Mouse (Mus musculus): ENCODE results near the gene Alk. TPM values are rescaled to one million over a fixed set of nuclear protein-coding genes. Genes with fewer than 3 reads are reported as not detected.

The Alk gene
- polyA plus RNA-seq, 1 experiment from 2014 or later, result 0.39 TPM

GRCm38 (mm10) chr17:72045671-72046070 is 558.8 kb downstream of the Alk start:
- ATAC-seq (replicated peaks; ENCODE audit: insufficient number of reproducible peaks, low FRiP score, low TSS enrichment), result no peak
- 84% methylated on average over 2 of the region's 2 CpGs for WGBS (ENCODE audit: insufficient replicate concordance)
- no peaks in the 10 kb centered on the region for H3K4me1 ChIP-seq (ENCODE audit: control insufficient read depth, insufficient read depth, low read length)
- H3K4me2 ChIP-seq, result no peak overlapping the region
- no peak overlapping the region for H3K4me3 ChIP-seq (ENCODE audit: low read depth, low read length)
- H3K36me3 ChIP-seq (ENCODE audit: control insufficient read depth, insufficient read depth, low read length), result no peaks in the 10 kb centered on the region
- no peaks in the 10 kb centered on the region for H3K27me3 ChIP-seq (ENCODE audit: control insufficient read depth, insufficient read depth, low read length)
- no peak overlapping the region for H3K9ac ChIP-seq (ENCODE audit: low read depth, low read length)
- H3K9me3 ChIP-seq (replicated peaks; ENCODE audit: control insufficient read depth, low read length), result no peaks in the 10 kb centered on the region
- no peak overlapping the region for H3K27ac ChIP-seq (ENCODE audit: low read depth, low read length)

- WGBS (ENCODE audit: insufficient replicate concordance), result 77% methylated on average over 11 of the region's 11 CpGs
- Histone ChIP-seq H3K4me1 (ENCODE audit: control insufficient read depth, insufficient read depth, low read length) (no peaks in the 10 kb centered on the region), H3K9me3 (replicated peaks; ENCODE audit: control insufficient read depth, low read length) (no peaks in the 10 kb centered on the region), H3K9ac (ENCODE audit: low read depth, low read length) (no peak overlapping the region), H3K4me2 (no peak overlapping the region), H3K27me3 (ENCODE audit: control insufficient read depth, insufficient read depth, low read length) (no peaks in the 10 kb centered on the region), H3K4me3 (ENCODE audit: low read depth, low read length) (no peak overlapping the region), H3K36me3 (ENCODE audit: control insufficient read depth, insufficient read depth, low read length) (no peaks in the 10 kb centered on the region), H3K27ac (ENCODE audit: low read depth, low read length) (no peak overlapping the region)
- no peak for ATAC-seq (replicated peaks; ENCODE audit: insufficient number of reproducible peaks, low FRiP score, low TSS enrichment)
Observed at GRCm38 (mm10) chr17:72043667-72044390, 560.6 kb downstream of the Alk start.

GRCm38 (mm10) chr17:72043001-72043666 is 561.3 kb downstream of the Alk start:
- no peak overlapping the region for H3K4me3 ChIP-seq (ENCODE audit: low read depth, low read length)
- no peak overlapping the region for H3K9ac ChIP-seq (ENCODE audit: low read depth, low read length)
- ATAC-seq (replicated peaks; ENCODE audit: insufficient number of reproducible peaks, low FRiP score, low TSS enrichment), result no peak
- no peaks in the 10 kb centered on the region for H3K27me3 ChIP-seq (ENCODE audit: control insufficient read depth, insufficient read depth, low read length)
- no peaks in the 10 kb centered on the region for H3K4me1 ChIP-seq (ENCODE audit: control insufficient read depth, insufficient read depth, low read length)
- no peaks in the 10 kb centered on the region for H3K36me3 ChIP-seq (ENCODE audit: control insufficient read depth, insufficient read depth, low read length)
- H3K9me3 ChIP-seq (replicated peaks; ENCODE audit: control insufficient read depth, low read length), result no peaks in the 10 kb centered on the region
- no peak overlapping the region for H3K27ac ChIP-seq (ENCODE audit: low read depth, low read length)
- 76% methylated on average over 9 of the region's 9 CpGs for WGBS (ENCODE audit: insufficient replicate concordance)
- no peak overlapping the region for H3K4me2 ChIP-seq

GRCm38 (mm10) chr17:72039176-72039948 is 565.1 kb downstream of the Alk start:
- Histone ChIP-seq H3K4me1 (ENCODE audit: control insufficient read depth, insufficient read depth, low read length) (no peaks in the 10 kb centered on the region), H3K4me3 (ENCODE audit: low read depth, low read length) (no peak overlapping the region), H3K9me3 (replicated peaks; ENCODE audit: control insufficient read depth, low read length) (no peaks in the 10 kb centered on the region), H3K36me3 (ENCODE audit: control insufficient read depth, insufficient read depth, low read length) (no peaks in the 10 kb centered on the region), H3K9ac (ENCODE audit: low read depth, low read length) (no peak overlapping the region), H3K27ac (ENCODE audit: low read depth, low read length) (no peak overlapping the region), H3K4me2 (no peak overlapping the region), H3K27me3 (ENCODE audit: control insufficient read depth, insufficient read depth, low read length) (no peaks in the 10 kb centered on the region)
- ATAC-seq (replicated peaks; ENCODE audit: insufficient number of reproducible peaks, low FRiP score, low TSS enrichment), result no peak
- 74% methylated on average over 7 of the region's 7 CpGs for WGBS (ENCODE audit: insufficient replicate concordance)

GRCm38 (mm10) chr17:72038371-72038770 is 566.1 kb downstream of the Alk start:
- ATAC-seq (replicated peaks; ENCODE audit: insufficient number of reproducible peaks, low FRiP score, low TSS enrichment), result no peak
- H3K27me3 ChIP-seq (ENCODE audit: control insufficient read depth, insufficient read depth, low read length), result no peaks in the 10 kb centered on the region
- 76% methylated on average over 5 of the region's 5 CpGs for WGBS (ENCODE audit: insufficient replicate concordance)

GRCm38 (mm10) chr17:72030672-72031071 is 573.8 kb downstream of the Alk start:
- no peak overlapping the region for H3K4me2 ChIP-seq
- no peaks in the 10 kb centered on the region for H3K9me3 ChIP-seq (replicated peaks; ENCODE audit: control insufficient read depth, low read length)
- no peak overlapping the region for H3K9ac ChIP-seq (ENCODE audit: low read depth, low read length)
- no peaks in the 10 kb centered on the region for H3K4me1 ChIP-seq (ENCODE audit: control insufficient read depth, insufficient read depth, low read length)
- no peaks in the 10 kb centered on the region for H3K36me3 ChIP-seq (ENCODE audit: control insufficient read depth, insufficient read depth, low read length)
- ATAC-seq (replicated peaks; ENCODE audit: insufficient number of reproducible peaks, low FRiP score, low TSS enrichment), result no peak
- 79% methylated on average over 7 of the region's 7 CpGs for WGBS (ENCODE audit: insufficient replicate concordance)
- no peak overlapping the region for H3K4me3 ChIP-seq (ENCODE audit: low read depth, low read length)
- no peaks in the 10 kb centered on the region for H3K27me3 ChIP-seq (ENCODE audit: control insufficient read depth, insufficient read depth, low read length)
- H3K27ac ChIP-seq (ENCODE audit: low read depth, low read length), result no peak overlapping the region

More at GRCm38 (mm10) chr17:72038371-72038770, 566.1 kb downstream of the Alk start:
- no peak overlapping the region for H3K4me2 ChIP-seq
- H3K9me3 ChIP-seq (replicated peaks; ENCODE audit: control insufficient read depth, low read length), result no peaks in the 10 kb centered on the region
- H3K9ac ChIP-seq (ENCODE audit: low read depth, low read length), result no peak overlapping the region
- H3K27ac ChIP-seq (ENCODE audit: low read depth, low read length), result no peak overlapping the region
- no peaks in the 10 kb centered on the region for H3K36me3 ChIP-seq (ENCODE audit: control insufficient read depth, insufficient read depth, low read length)
- H3K4me1 ChIP-seq (ENCODE audit: control insufficient read depth, insufficient read depth, low read length), result no peaks in the 10 kb centered on the region
- H3K4me3 ChIP-seq (ENCODE audit: low read depth, low read length), result no peak overlapping the region

- no peak overlapping the region for H3K9ac ChIP-seq (ENCODE audit: low read depth, low read length)
- no peaks in the 10 kb centered on the region for H3K9me3 ChIP-seq (replicated peaks; ENCODE audit: control insufficient read depth, low read length)
- WGBS (ENCODE audit: insufficient replicate concordance), result 66% methylated on average over 9 of the region's 9 CpGs
- no peak for ATAC-seq (replicated peaks; ENCODE audit: insufficient number of reproducible peaks, low FRiP score, low TSS enrichment)
- no peaks in the 10 kb centered on the region for H3K27me3 ChIP-seq (ENCODE audit: control insufficient read depth, insufficient read depth, low read length)
- no peak overlapping the region for H3K4me3 ChIP-seq (ENCODE audit: low read depth, low read length)
- H3K36me3 ChIP-seq (ENCODE audit: control insufficient read depth, insufficient read depth, low read length), result no peaks in the 10 kb centered on the region
- H3K27ac ChIP-seq (ENCODE audit: low read depth, low read length), result no peak overlapping the region
- H3K4me1 ChIP-seq (ENCODE audit: control insufficient read depth, insufficient read depth, low read length), result no peaks in the 10 kb centered on the region
- no peak overlapping the region for H3K4me2 ChIP-seq
Observed at GRCm38 (mm10) chr17:72023323-72023722, 581.1 kb downstream of the Alk start.

GRCm38 (mm10) chr17:72021733-72022669 is 582.4 kb downstream of the Alk start:
- WGBS (ENCODE audit: insufficient replicate concordance), result 79% methylated on average over 10 of the region's 10 CpGs
- Histone ChIP-seq H3K4me2 (no peak overlapping the region), H3K4me1 (ENCODE audit: control insufficient read depth, insufficient read depth, low read length) (no peaks in the 10 kb centered on the region), H3K27ac (ENCODE audit: low read depth, low read length) (no peak overlapping the region), H3K4me3 (ENCODE audit: low read depth, low read length) (no peak overlapping the region), H3K9ac (ENCODE audit: low read depth, low read length) (no peak overlapping the region), H3K9me3 (replicated peaks; ENCODE audit: control insufficient read depth, low read length) (no peaks in the 10 kb centered on the region), H3K36me3 (ENCODE audit: control insufficient read depth, insufficient read depth, low read length) (no peaks in the 10 kb centered on the region), H3K27me3 (ENCODE audit: control insufficient read depth, insufficient read depth, low read length) (no peaks in the 10 kb centered on the region)
- ATAC-seq (replicated peaks; ENCODE audit: insufficient number of reproducible peaks, low FRiP score, low TSS enrichment), result no peak

All from heart, embryonic 11.5 days (tissue).